Mouse (Mus musculus) liver, embryonic 14.5 days (tissue): Measurements from ENCODE around the gene Zscan2. TPM values are rescaled to one million over a fixed set of nuclear protein-coding genes. Genes with fewer than 3 reads are reported as not detected.

ENCODE experiments used
- ATAC-seq: fragments of 200-750 bp; cut with Nextera tagmentation; 2 replicates; pipeline ENCODE4 v1.8.0; 2017; ENCODE audit warnings: moderate number of reproducible peaks, mild to moderate bottlenecking, moderate library complexity; ENCODE audit not compliant: insufficient read depth
- DNase-seq, 3 experiments: peaks; one replicate each; pipeline ENCODE4 v3.0.0-alpha.2; 2012 to 2013; ENCODE audit warnings: low read depth in 3 of 3, low spot score in 3 of 3
- H3K27ac ChIP-seq: fragments of 300-500 bp; sonication (generic); 2 replicates; pipeline ENCODE4 v1.5.1; 2014; ENCODE audit warnings: moderate library complexity, mild to moderate bottlenecking, control low read depth, inconsistent platforms
- H3K27me3 ChIP-seq: fragments of 300-500 bp; sonication (generic); 2 replicates; pipeline ENCODE4 v1.6.1; 2014; ENCODE audit warnings: mild to moderate bottlenecking, low read length, moderate library complexity; ENCODE audit not compliant: control insufficient read depth, insufficient read depth
- H3K36me3 ChIP-seq: fragments of 300-500 bp; sonication (generic); replicated peaks from 2 replicates; pipeline ENCODE4 v1.6.1; 2014; ENCODE audit warnings: low read depth; ENCODE audit not compliant: control insufficient read depth, insufficient read depth
- H3K4me1 ChIP-seq, 2 experiments: fragments of 200-500 bp in 1 of 2; fragments of 300-500 bp in 1 of 2; sonication (generic) in 1 of 2; replicated peaks; 2 replicates each; pipeline ENCODE4 v1.6.1; 2012 to 2014; ENCODE audit warnings: antibody characterized with exemption in 1 of 2, inconsistent platforms in 1 of 2, low read length in 1 of 2; ENCODE audit not compliant: control insufficient read depth in 2 of 2, insufficient read depth in 2 of 2
- H3K4me2 ChIP-seq: fragments of 300-500 bp; sonication (generic); 2 replicates; pipeline ENCODE4 v1.6.1; 2014; ENCODE audit warnings: low read depth, mild to moderate bottlenecking, control low read depth, moderate library complexity
- H3K4me3 ChIP-seq, 2 experiments: fragments of 200-500 bp in 1 of 2; fragments of 300-500 bp in 1 of 2; sonication (generic) in 1 of 2; 2 replicates each; pipeline ENCODE4 v1.5.1; 2012 to 2014; ENCODE audit warnings: low read depth in 2 of 2, low read length in 2 of 2, mild to moderate bottlenecking in 2 of 2, control low read depth in 1 of 2, inconsistent platforms in 1 of 2, moderate library complexity in 1 of 2; ENCODE audit not compliant: insufficient read depth in 1 of 2
- H3K9ac ChIP-seq: fragments of 300-500 bp; sonication (generic); replicated peaks from 2 replicates; pipeline ENCODE4 v1.6.1; 2014; ENCODE audit warnings: mild to moderate bottlenecking, control low read depth, moderate library complexity
- H3K9me3 ChIP-seq: fragments of 300-500 bp; sonication (generic); 2 replicates; pipeline ENCODE4 v1.6.1; 2016; ENCODE audit warnings: low read length, mixed read lengths; ENCODE audit not compliant: control insufficient read depth
- CTCF ChIP-seq: IDR thresholded peaks from 2 replicates; pipeline ENCODE4 v1.5.1; 2016; ENCODE audit warnings: antibody characterized with exemption, low read depth, control low read depth
- EP300 ChIP-seq: IDR thresholded peaks from 2 replicates; pipeline ENCODE4 v1.6.1; 2016; ENCODE audit warnings: antibody characterized with exemption, low read depth
- WGBS: fragments of 180-500 bp; shearing (Covaris S2); extraction: QIAGEN DNeasy Blood & Tissue Kit; methylation state at CpG from one replicate; pipeline ENCODE4 v1.1.7; 2014; ENCODE audit not compliant: insufficient replicate concordance; 5-methylcytosine and 5-hydroxymethylcytosine counted together
- polyA plus RNA-seq, 2 experiments: library from polyadenylated mRNA; depleted of rRNA in 1 of 2; stranded (reverse) in 1 of 2; unstranded in 1 of 2; fragments of >200 nt; fragmentation: Nextera tagmentation in 1 of 2; extraction: Ambion mirVana in 1 of 2; gene quantifications; 2 replicates each; pipeline versions ENCODE4 v1.2.1 to v1.2.3; 2012 to 2014

Zscan2 gene
- polyA plus RNA-seq, 2 experiments: 0.08 to 1.3 TPM

DNA sequence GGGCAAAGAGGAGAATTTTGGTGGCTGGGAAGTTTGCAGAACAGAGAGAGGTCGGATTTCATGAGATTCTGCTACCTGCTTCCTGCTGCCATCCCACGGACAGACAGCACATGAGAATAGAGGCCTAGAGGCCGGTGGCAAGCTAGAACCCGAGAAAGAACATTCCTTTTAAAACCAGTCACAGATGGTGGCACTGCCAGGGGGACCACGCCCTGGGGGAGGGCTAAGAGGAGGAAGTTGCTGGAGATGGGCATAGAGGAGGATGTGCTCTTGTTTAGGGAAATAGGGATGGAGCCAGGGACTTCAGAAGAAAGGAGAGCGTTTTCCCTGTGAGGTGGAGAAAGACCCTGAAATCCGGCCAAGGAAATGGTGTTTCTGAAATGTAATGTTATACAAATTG lies 22.5 kb upstream of the Zscan2 start:
- Histone ChIP-seq H3K4me2 (no peak overlapping the region), H3K27me3 (no peaks in the 10 kb centered on the region), H3K4me3 (no peak overlapping the region), H3K36me3 (no peaks in the 10 kb centered on the region), H3K27ac (no peak overlapping the region), H3K9me3 (no peaks in the 10 kb centered on the region), H3K9ac (no peak overlapping the region), H3K4me1 (peaks cover 0 to 6% of the 10 kb centered on the region in 2 experiments; a peak in 2 of 4 replicates)
- TF ChIP-seq CTCF (no peak), EP300 (no peak)
- DNase-seq (no peak), ATAC-seq (no peak)
- WGBS: 40% methylated on average over 7 of the region's 7 CpGs

DNA sequence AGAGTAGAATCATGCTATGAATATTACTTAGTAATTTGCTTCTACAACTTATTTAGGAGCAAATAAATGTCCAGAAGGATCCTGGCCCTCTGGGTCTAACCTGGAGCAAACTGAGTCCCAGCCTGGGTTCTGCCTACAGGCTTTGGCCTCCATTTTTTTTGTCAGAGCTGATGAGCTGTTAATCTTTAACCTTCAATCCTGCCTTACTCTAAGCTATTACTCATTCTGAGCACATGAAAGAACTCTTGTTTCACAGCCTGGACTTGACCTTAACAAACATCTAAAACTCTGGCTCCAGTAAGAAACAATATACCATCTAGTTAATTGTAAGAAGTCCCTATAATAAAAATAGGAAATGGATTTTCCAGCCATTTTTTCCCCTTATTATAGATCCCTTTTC lies 21.0 kb upstream of the Zscan2 start:
- H3K36me3 ChIP-seq: no peaks in the 10 kb centered on the region
- no peak overlapping the region for H3K4me3 ChIP-seq
- H3K9me3 ChIP-seq: no peaks in the 10 kb centered on the region
- TF ChIP-seq CTCF (no peak), EP300 (no peak)
- no peak overlapping the region for H3K4me2 ChIP-seq
- H3K27me3 ChIP-seq: no peaks in the 10 kb centered on the region
- H3K9ac ChIP-seq: no peak overlapping the region
- ATAC-seq: no peak
- DNase-seq: no peak
- no peak overlapping the region for H3K27ac ChIP-seq
- peaks cover 0 to 2% of the 10 kb centered on the region in 2 experiments; a peak in 1 of 4 replicates for H3K4me1 ChIP-seq

DNA sequence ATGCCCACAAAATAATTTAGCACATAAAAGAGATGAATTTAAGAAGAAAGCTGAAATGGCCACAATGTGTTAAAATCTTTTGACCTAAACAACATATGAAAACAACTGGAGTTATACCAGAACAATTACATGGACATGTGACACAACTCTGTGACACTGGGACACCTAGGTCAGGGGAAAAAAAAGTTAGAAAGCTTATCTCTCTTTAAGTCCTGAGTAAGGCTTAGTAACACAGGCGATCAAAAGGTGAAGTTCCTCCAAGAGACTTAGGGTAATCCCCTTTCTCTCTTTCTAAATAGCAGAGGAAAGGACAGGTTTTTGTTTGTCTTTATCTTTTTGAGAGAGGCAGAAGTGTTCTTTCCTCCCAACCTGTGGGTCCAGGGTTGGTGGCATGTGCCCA lies 20.5 kb upstream of the Zscan2 start:
- WGBS: 27% methylated on average over 1 of the region's 1 CpGs
- no peak overlapping the region for H3K4me2 ChIP-seq
- H3K9me3 ChIP-seq: no peaks in the 10 kb centered on the region
- H3K9ac ChIP-seq: no peak overlapping the region
- no peak overlapping the region for H3K4me3 ChIP-seq
- ATAC-seq (no peak), DNase-seq (no peak)
- H3K27ac ChIP-seq: no peak overlapping the region
- TF ChIP-seq CTCF (no peak), EP300 (no peak)
- no peaks in the 10 kb centered on the region for H3K36me3 ChIP-seq
- H3K27me3 ChIP-seq: no peaks in the 10 kb centered on the region
- H3K4me1 ChIP-seq: peaks cover 0 to 2% of the 10 kb centered on the region in 2 experiments; a peak in 1 of 4 replicates

DNA sequence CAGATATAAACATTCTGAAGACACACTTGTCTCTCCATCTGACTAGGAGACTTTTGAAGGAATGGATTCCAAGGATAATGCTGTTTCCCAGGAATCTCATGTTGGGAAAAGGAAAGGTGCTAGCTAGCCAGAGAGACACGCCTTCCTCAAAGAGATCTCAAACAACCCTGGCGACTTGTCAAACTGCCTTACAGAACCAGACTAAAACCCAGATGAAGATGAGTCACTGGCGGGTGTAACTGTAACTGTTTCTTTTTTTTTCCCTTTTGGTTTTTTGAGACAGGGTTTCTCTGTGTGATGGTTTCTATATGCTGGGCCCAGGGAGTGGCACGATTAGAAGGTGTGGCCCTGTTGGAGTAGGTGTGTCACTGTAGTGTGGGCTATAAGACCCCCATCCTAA lies 19.8 kb upstream of the Zscan2 start:
- TF ChIP-seq EP300 (no peak), CTCF (no peak)
- no peak overlapping the region for H3K4me2 ChIP-seq
- H3K27ac ChIP-seq: no peak overlapping the region
- no peak overlapping the region for H3K4me3 ChIP-seq
- ATAC-seq (no peak), DNase-seq (no peak)
- 0 out of 4 replicates have a peak, but pooled peaks cover 0 to 2% of the 10 kb centered on the region in 2 experiments for H3K4me1 ChIP-seq
- WGBS: 60% methylated on average over 4 of the region's 4 CpGs
- H3K36me3 ChIP-seq: no peaks in the 10 kb centered on the region
- no peaks in the 10 kb centered on the region for H3K9me3 ChIP-seq
- H3K27me3 ChIP-seq: no peaks in the 10 kb centered on the region
- no peak overlapping the region for H3K9ac ChIP-seq

DNA sequence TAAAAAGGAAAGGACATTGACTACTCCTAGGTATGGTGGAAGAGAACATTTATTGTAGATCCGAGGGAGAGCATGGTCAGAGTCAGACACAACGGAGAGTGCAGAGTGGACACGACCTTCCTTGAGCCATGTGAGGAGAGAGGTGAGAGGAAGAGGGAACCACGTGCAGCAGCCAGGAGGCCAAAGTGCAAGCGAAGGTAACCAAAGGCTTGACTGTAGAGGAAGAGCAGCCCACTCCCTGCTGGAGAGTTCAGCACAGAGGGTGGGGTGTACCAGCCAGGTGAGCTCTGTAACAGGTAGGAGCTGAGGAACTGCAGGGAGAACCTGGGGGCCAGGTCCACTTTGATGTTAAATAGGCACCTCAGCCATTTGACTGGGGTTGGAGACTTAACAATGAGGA lies 18.6 kb upstream of the Zscan2 start:
- Histone ChIP-seq H3K9me3 (no peaks in the 10 kb centered on the region), H3K9ac (no peak overlapping the region), H3K4me2 (no peak overlapping the region), H3K4me1 (0 out of 4 replicates have a peak, but pooled peaks cover 0 to 2% of the 10 kb centered on the region in 2 experiments), H3K4me3 (no peak overlapping the region), H3K27ac (no peak overlapping the region), H3K27me3 (no peaks in the 10 kb centered on the region), H3K36me3 (no peaks in the 10 kb centered on the region)
- TF ChIP-seq EP300: no peak
- no peak for TF ChIP-seq CTCF
- 42% methylated on average over 5 of the region's 5 CpGs for WGBS
- ATAC-seq (no peak), DNase-seq (no peak)

DNA sequence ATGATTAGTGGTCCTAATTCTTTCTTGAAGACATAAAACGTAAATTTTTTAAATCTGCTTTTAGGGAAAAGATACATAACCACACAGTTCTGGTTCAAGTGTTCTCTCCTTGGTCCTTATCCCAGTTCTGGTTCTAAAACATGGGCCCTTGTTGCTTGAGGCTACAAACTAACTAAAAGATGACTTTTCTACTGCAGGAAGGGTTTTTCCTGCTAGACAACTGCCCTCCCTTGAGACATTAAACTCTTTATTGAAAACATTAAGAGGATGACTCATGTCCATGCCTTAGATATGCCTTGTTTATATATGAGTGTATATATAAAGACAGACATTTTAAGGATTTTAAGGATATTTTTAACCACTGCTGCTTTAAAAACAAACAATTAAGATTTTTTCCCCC lies 17.5 kb upstream of the Zscan2 start:
- Histone ChIP-seq H3K36me3 (no peaks in the 10 kb centered on the region), H3K27ac (no peak overlapping the region), H3K4me2 (no peak overlapping the region), H3K9ac (no peak overlapping the region), H3K9me3 (no peaks in the 10 kb centered on the region), H3K4me3 (no peak overlapping the region), H3K4me1 (0 out of 4 replicates have a peak, but pooled peaks cover 0 to 2% of the 10 kb centered on the region in 2 experiments), H3K27me3 (no peaks in the 10 kb centered on the region)
- TF ChIP-seq CTCF: no peak
- no peak for TF ChIP-seq EP300
- WGBS: 63% methylated on average over 1 of the region's 1 CpGs
- no peak for DNase-seq
- ATAC-seq: no peak
